Mouse (Mus musculus) midbrain, embryonic 15.5 days (tissue): ENCODE measurements around the gene Ifna1. TPM values are rescaled to one million over a fixed set of nuclear protein-coding genes. Genes with fewer than 3 reads are reported as not detected.

ENCODE experiments used
- ATAC-seq: fragments of 200-750 bp; cut with Nextera tagmentation; replicated peaks from 2 replicates; pipeline ENCODE4 v1.8.0; 2017; ENCODE audit warnings: moderate TSS enrichment
- H3K27ac ChIP-seq: fragments of 300-500 bp; sonication (generic); 2 replicates; pipeline ENCODE4 v1.5.1; 2015; ENCODE audit warnings: mild to moderate bottlenecking, inconsistent platforms
- H3K27me3 ChIP-seq: fragments of 300-500 bp; sonication (generic); replicated peaks from 2 replicates; pipeline ENCODE4 v1.6.1; 2015; ENCODE audit warnings: inconsistent platforms
- H3K36me3 ChIP-seq: fragments of 300-500 bp; sonication (generic); replicated peaks from 2 replicates; pipeline ENCODE4 v1.6.1; 2015; ENCODE audit warnings: inconsistent platforms
- H3K4me1 ChIP-seq: fragments of 300-500 bp; sonication (generic); 2 replicates; pipeline ENCODE4 v1.6.1; 2015; ENCODE audit warnings: inconsistent platforms
- H3K4me2 ChIP-seq: fragments of 300-500 bp; sonication (generic); 2 replicates; pipeline ENCODE4 v1.6.1; 2015; ENCODE audit warnings: inconsistent platforms, mild to moderate bottlenecking, moderate library complexity
- H3K4me3 ChIP-seq: fragments of 300-500 bp; sonication (generic); 2 replicates; pipeline ENCODE4 v1.5.1; 2015; ENCODE audit warnings: mild to moderate bottlenecking, inconsistent platforms
- H3K9ac ChIP-seq: fragments of 300-500 bp; sonication (generic); 2 replicates; pipeline ENCODE4 v1.6.1; 2015; ENCODE audit warnings: mild to moderate bottlenecking, inconsistent platforms
- H3K9me3 ChIP-seq: fragments of 300-500 bp; sonication (generic); 2 replicates; pipeline ENCODE4 v1.6.1; 2016; ENCODE audit warnings: inconsistent platforms
- WGBS: fragments of 180-500 bp; shearing (Covaris S2); methylation state at CpG from one replicate; pipeline ENCODE4 v1.1.7; 2015; ENCODE audit warnings: mixed read lengths; 5-methylcytosine and 5-hydroxymethylcytosine counted together
- polyA plus RNA-seq: library from polyadenylated mRNA; unstranded; fragments of >200 nt; fragmentation: Nextera tagmentation; extraction: Ambion mirVana; gene quantifications from 2 replicates; pipeline ENCODE4 v1.2.1, GENCODE M21; 2015

Gene Ifna1
- polyA plus RNA-seq, 1 experiment from 2014 or later: not detected

GRCm38 (mm10) chr4:88878246-88878645 lies 28.4 kb downstream of the Ifna1 start:
- 51% methylated on average over 10 of the region's 10 CpGs for WGBS
- H3K4me1 ChIP-seq: no peaks in the 10 kb centered on the region
- no peaks in the 10 kb centered on the region for H3K36me3 ChIP-seq
- no peaks in the 10 kb centered on the region for H3K27me3 ChIP-seq
- no peak for ATAC-seq
- no peak overlapping the region for H3K4me3 ChIP-seq
- H3K9ac ChIP-seq: no peak overlapping the region
- no peak overlapping the region for H3K4me2 ChIP-seq
- no peaks in the 10 kb centered on the region for H3K9me3 ChIP-seq
- no peak overlapping the region for H3K27ac ChIP-seq

- ATAC-seq: no peak
Observed at GRCm38 (mm10) chr4:88878772-88879171, 28.9 kb downstream of the Ifna1 start.

GRCm38 (mm10) chr4:88880101-88880500 lies 30.2 kb downstream of the Ifna1 start, which contains the start of gene Ifne:
TSS of gene Ifne (minus strand) at chr4:88880201.
- no peak within 1 kb of the TSS for H3K27ac ChIP-seq
- H3K9ac ChIP-seq: no peak within 1 kb of the TSS
- 90% methylated on average over 8 of the region's 8 CpGs for WGBS
- no peaks in the 10 kb centered on the region for H3K27me3 ChIP-seq
- no peak within 1 kb of the TSS for H3K4me3 ChIP-seq
- no peak within 1 kb of the TSS for H3K4me2 ChIP-seq
- H3K9me3 ChIP-seq: no peaks in the 10 kb centered on the region
- no peaks in the 10 kb centered on the region for H3K36me3 ChIP-seq
- no peak for ATAC-seq
- no peaks in the 10 kb centered on the region for H3K4me1 ChIP-seq

More at GRCm38 (mm10) chr4:88878772-88879171, 28.9 kb downstream of the Ifna1 start:
- Histone ChIP-seq H3K4me3 (no peak overlapping the region), H3K9ac (no peak overlapping the region), H3K36me3 (no peaks in the 10 kb centered on the region), H3K27ac (no peak overlapping the region), H3K27me3 (no peaks in the 10 kb centered on the region), H3K4me1 (no peaks in the 10 kb centered on the region), H3K4me2 (no peak overlapping the region), H3K9me3 (no peaks in the 10 kb centered on the region)
- WGBS: 81% methylated on average over 4 of the region's 4 CpGs

- Histone ChIP-seq H3K9ac (no peak overlapping the region), H3K9me3 (no peaks in the 10 kb centered on the region), H3K4me3 (no peak overlapping the region), H3K4me2 (no peak overlapping the region), H3K27ac (no peak overlapping the region), H3K4me1 (no peaks in the 10 kb centered on the region), H3K27me3 (no peaks in the 10 kb centered on the region), H3K36me3 (no peaks in the 10 kb centered on the region)
- no peak for ATAC-seq
Observed at GRCm38 (mm10) chr4:88888236-88888635, 38.3 kb downstream of the Ifna1 start.

DNA sequence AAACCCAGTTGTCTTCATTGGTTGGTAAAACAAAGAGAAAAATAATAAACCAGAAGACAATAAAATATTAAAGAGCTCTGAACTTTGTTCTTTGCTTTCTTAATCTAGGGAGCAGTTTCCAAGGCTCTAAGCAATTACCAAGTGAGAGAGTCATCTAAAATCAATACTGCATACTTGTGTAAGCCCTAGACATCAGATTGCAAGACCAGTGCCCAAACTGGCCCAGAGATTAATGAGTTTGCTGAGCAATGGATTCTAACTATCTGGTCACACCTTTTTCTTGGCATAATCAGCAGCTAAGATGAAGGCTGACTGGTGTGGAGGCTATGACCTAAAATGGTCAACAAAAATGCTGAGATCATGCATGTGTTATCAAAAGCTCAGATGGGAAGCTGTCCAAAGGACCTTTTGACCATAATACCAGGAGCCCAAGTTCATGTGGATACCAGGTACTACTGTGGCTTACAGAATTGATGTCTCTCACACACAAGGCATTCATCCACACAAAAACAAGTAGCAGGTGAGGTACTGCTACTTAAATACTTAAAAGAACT lies 43.4 kb downstream of the Ifna1 start:
- Histone ChIP-seq H3K27me3 (no peaks in the 10 kb centered on the region), H3K27ac (no peak overlapping the region), H3K9me3 (no peaks in the 10 kb centered on the region), H3K36me3 (no peaks in the 10 kb centered on the region), H3K4me2 (no peak overlapping the region), H3K9ac (no peak overlapping the region), H3K4me3 (no peak overlapping the region), H3K4me1 (no peaks in the 10 kb centered on the region)
- no peak for ATAC-seq

Other genes starting within 250 kb of the Ifna1 start
- gene Ifna12, start 246.7 kb upstream of the Ifna1 start, polyA plus RNA-seq: not detected in 2 replicates
- not detected in 2 replicates for gene C87499, start 215.7 kb upstream of the Ifna1 start, polyA plus RNA-seq
- not detected in 2 replicates for gene Ifna13, start 205.6 kb upstream of the Ifna1 start, polyA plus RNA-seq
- not detected in 2 replicates for gene Ifna16, start 173.2 kb upstream of the Ifna1 start, polyA plus RNA-seq
- not detected in 2 replicates for gene Ifna2, start 166.2 kb upstream of the Ifna1 start, polyA plus RNA-seq
- not detected in 2 replicates for gene Ifnab, start 158.7 kb upstream of the Ifna1 start, polyA plus RNA-seq
- 1.2 and 1.6 TPM in 2 replicates for gene Gm26566, start 128.3 kb upstream of the Ifna1 start, polyA plus RNA-seq
- 112 and 117 TPM in 2 replicates for gene Klhl9, start 127.6 kb upstream of the Ifna1 start, polyA plus RNA-seq
- gene Gm13271, start 95.2 kb upstream of the Ifna1 start, polyA plus RNA-seq: not detected in 2 replicates
- gene Gm13283, start 90.0 kb upstream of the Ifna1 start, polyA plus RNA-seq: not detected in 2 replicates
- not detected in 2 replicates for gene Gm13290, start 76.3 kb upstream of the Ifna1 start, polyA plus RNA-seq
- not detected in 2 replicates for gene Gm13289, start 73.2 kb upstream of the Ifna1 start, polyA plus RNA-seq
- not detected in 2 replicates for gene Gm13272, start 70.2 kb upstream of the Ifna1 start, polyA plus RNA-seq
- gene Ifnz, start 68.0 kb upstream of the Ifna1 start, polyA plus RNA-seq: 0.14 and 0.17 TPM in 2 replicates
- not detected in 2 replicates for gene Gm13276, start 64.4 kb upstream of the Ifna1 start, polyA plus RNA-seq
- not detected in 2 replicates for gene Gm13277, start 61.5 kb upstream of the Ifna1 start, polyA plus RNA-seq
- gene Gm13278, start 58.5 kb upstream of the Ifna1 start, polyA plus RNA-seq: not detected in 2 replicates
- not detected in 2 replicates for gene Gm13275, start 55.6 kb upstream of the Ifna1 start, polyA plus RNA-seq
- not detected in 2 replicates for gene Gm13279, start 52.7 kb upstream of the Ifna1 start, polyA plus RNA-seq
- not detected in 2 replicates for gene Gm13285, start 50.4 kb upstream of the Ifna1 start, polyA plus RNA-seq
- gene Gm13287, start 46.8 kb upstream of the Ifna1 start, polyA plus RNA-seq: not detected in 2 replicates
- gene Gm13288, start 44.6 kb upstream of the Ifna1 start, polyA plus RNA-seq: not detected in 2 replicates
- gene Ifna7, start 33.9 kb upstream of the Ifna1 start, polyA plus RNA-seq: not detected in 2 replicates
- not detected in 2 replicates for gene Ifna11, start 30.1 kb upstream of the Ifna1 start, polyA plus RNA-seq
- not detected in 2 replicates for gene Ifna6, start 22.7 kb upstream of the Ifna1 start, polyA plus RNA-seq
- not detected in 2 replicates for gene Ifna5, start 14.6 kb upstream of the Ifna1 start, polyA plus RNA-seq
- gene Ifna4, start 8.2 kb upstream of the Ifna1 start, polyA plus RNA-seq: not detected in 2 replicates
- not detected in 2 replicates for gene Ifne, start 30.1 kb downstream of the Ifna1 start, polyA plus RNA-seq